Mouse (Mus musculus) brain, embryonic 14.5 days (tissue): Measurements from ENCODE around the gene Olfr298. TPM values are rescaled to one million over a fixed set of nuclear protein-coding genes. Genes with fewer than 3 reads are reported as not detected.

ENCODE experiments used
- DNase-seq: peaks from one replicate; pipeline ENCODE4 v3.0.0-alpha.2; 2011; ENCODE audit warnings: low read depth
- CTCF ChIP-seq: fragments of 200-500 bp; IDR thresholded peaks from 2 replicates; pipeline ENCODE4 v1.5.1; 2012; ENCODE audit warnings: inconsistent platforms, mild to moderate bottlenecking, moderate library complexity, borderline replicate concordance; ENCODE audit not compliant: insufficient read depth, insufficient read length; ENCODE audit errors: extremely low read depth
- POLR2A ChIP-seq: fragments of 200-500 bp; IDR thresholded peaks from 2 replicates; pipeline ENCODE4 v1.6.1; 2012; ENCODE audit warnings: mild to moderate bottlenecking, inconsistent platforms, borderline replicate concordance; ENCODE audit not compliant: poor library complexity, insufficient read depth, insufficient read length, severe bottlenecking; ENCODE audit errors: extremely low read depth
- polyA plus RNA-seq: library from polyadenylated mRNA; depleted of rRNA; stranded (reverse); fragments of >200 nt; gene quantifications from 2 replicates; pipeline ENCODE4 v1.2.3, GENCODE M21; 2012; rRNA removed

The Olfr298 gene
- polyA plus RNA-seq, result not detected in 2 replicates

- TF ChIP-seq CTCF, result no peak
- TF ChIP-seq POLR2A, result no peak
- no peak for DNase-seq
Measured at GRCm38 (mm10) chr7:86492384-86492783, at the start of gene Olfr298. Gene Olfr298 (minus strand): TSS chr7:86492484.

GRCm38 (mm10) chr7:86519668-86520067 is 27.4 kb upstream of the Olfr298 start, which contains the start of gene Olfr297:
Gene Olfr297 (plus strand): TSS chr7:86519968.
- no peak for TF ChIP-seq CTCF
- TF ChIP-seq POLR2A, result no peak
- DNase-seq, result no peak

- peak; percentile 0 for DNase-seq
Measured at GRCm38 (mm10) chr7:86459621-86460020, 32.7 kb downstream of the Olfr298 start, which contains the start of gene Olfr299. Gene Olfr299 (plus strand): TSS chr7:86459921.

More at GRCm38 (mm10) chr7:86459621-86460020, 32.7 kb downstream of the Olfr298 start, which contains the start of gene Olfr299:
- TF ChIP-seq POLR2A, result no peak
- no peak for TF ChIP-seq CTCF

Other genes starting within 250 kb of the Olfr298 start
- gene Vmn2r76, start 246.2 kb downstream of the Olfr298 start, polyA plus RNA-seq, result not detected in 2 replicates
- not detected in 2 replicates for gene Olfr310, start 215.3 kb downstream of the Olfr298 start, polyA plus RNA-seq
- not detected in 2 replicates for gene Olfr309, start 178.8 kb downstream of the Olfr298 start, polyA plus RNA-seq
- gene Olfr308, start 166.9 kb downstream of the Olfr298 start, polyA plus RNA-seq, result not detected in 2 replicates
- not detected in 2 replicates for gene Olfr307, start 154.9 kb downstream of the Olfr298 start, polyA plus RNA-seq
- gene Olfr305, start 125.6 kb downstream of the Olfr298 start, polyA plus RNA-seq, result not detected in 2 replicates
- gene Olfr304, start 105.8 kb downstream of the Olfr298 start, polyA plus RNA-seq, result not detected in 2 replicates
- gene Olfr303, start 94.7 kb downstream of the Olfr298 start, polyA plus RNA-seq, result not detected in 2 replicates
- gene Olfr301, start 88.6 kb downstream of the Olfr298 start, polyA plus RNA-seq, result not detected in 2 replicates
- not detected in 2 replicates for gene Olfr299, start 32.6 kb downstream of the Olfr298 start, polyA plus RNA-seq
- gene Olfr297, start 27.5 kb upstream of the Olfr298 start, polyA plus RNA-seq, result not detected in 2 replicates
- not detected in 2 replicates for gene Olfr295, start 91.4 kb upstream of the Olfr298 start, polyA plus RNA-seq
- gene Olfr294, start 124.2 kb upstream of the Olfr298 start, polyA plus RNA-seq, result not detected in 2 replicates
- gene Olfr293, start 156.6 kb upstream of the Olfr298 start, polyA plus RNA-seq, result not detected in 2 replicates
- gene Olfr292, start 195.8 kb upstream of the Olfr298 start, polyA plus RNA-seq, result not detected in 2 replicates